Mouse (Mus musculus): ENCODE results near the gene Rinl. TPM values are rescaled to one million over a fixed set of nuclear protein-coding genes. Genes with fewer than 3 reads are reported as not detected.

Gene Rinl
- 2.8 and 3.5 TPM in 2 replicates for polyA plus RNA-seq (2012; rRNA removed)

DNA sequence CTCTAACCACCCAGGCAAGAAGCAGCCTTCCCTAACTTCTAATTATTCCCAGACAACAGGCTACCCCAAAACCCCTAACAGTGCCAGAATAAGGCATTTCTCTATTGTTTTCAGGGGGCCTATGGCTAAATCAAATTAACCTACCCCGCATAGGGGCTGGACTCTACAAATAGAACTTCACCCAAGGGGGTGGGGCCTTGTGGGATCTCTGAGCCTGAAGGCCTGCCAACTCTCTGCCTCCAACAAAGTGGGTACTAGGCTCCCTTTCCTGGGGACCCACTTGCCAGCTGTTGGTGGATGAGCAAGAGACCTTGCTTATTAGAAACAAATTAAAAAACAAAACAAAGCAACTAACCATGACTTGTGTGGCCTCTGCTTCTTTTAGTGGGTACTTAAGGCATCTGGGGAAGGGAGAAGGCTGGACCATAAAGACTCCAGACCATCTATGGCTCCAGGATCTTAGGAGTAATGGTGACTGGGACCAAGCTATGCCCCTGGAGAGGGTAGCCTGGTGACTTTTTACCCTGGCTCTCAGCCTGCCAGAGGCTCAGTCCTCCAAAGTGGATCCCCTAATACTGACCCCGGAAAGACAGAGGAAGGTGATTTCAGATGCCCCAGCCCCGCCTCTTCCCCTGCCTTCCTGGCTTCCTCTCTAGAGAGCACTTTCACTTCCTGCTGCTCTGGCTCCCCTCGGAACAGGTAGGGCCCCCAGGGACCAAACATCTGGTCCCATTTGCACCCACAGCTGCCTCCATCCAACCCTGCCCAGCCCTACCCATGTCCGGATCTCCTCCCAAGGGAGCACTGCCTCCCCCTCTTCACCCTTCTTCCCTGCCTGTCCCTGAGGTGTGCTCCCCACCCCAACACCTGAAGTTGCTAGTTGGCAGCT is at the start of gene Rinl:
Gene Rinl, plus strand, starts transcription at position 663 of the 889 bp plus-strand sequence.

DNA sequence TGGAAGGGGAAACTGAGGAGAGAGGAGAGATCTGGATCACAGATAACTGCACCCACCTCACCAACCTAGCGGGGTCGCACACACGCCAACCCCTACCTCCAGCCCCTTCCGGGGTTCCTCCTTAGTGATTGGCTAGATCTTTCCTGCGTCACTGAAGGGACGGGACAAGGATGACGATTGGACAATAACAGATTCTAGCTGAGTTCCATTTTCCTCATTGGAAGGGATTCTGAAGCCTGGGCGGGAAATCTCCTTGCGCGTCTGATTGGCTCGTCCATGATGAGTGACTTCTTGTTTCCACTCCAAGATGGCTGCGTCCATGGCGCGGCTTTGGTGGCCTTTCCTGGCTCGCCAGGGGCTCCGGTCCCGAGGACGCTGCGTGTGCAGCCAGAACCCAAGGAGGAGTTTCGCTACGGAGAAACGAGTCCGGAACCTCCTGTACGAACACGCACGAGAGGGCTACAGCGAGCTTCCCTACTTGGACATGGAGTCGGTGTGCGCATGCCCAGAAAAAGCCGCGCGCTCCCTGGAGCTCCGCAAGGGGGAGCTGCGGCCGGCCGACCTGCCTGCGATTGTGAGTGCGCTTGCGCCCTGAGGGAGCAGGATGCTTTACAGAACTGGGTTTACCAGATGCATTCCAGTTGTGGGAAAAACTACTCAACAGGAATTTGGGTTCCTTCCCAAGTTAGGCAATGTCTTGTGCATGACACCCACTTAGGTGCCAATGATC is 46.9 kb upstream of the Rinl start, which contains the start of the genes Mrps12 and Sars2:
Gene Mrps12, minus strand, starts transcription at position 112 of the 730 bp plus-strand sequence.
Gene Sars2, plus strand, starts transcription at position 284 of the 730 bp plus-strand sequence.

DNA sequence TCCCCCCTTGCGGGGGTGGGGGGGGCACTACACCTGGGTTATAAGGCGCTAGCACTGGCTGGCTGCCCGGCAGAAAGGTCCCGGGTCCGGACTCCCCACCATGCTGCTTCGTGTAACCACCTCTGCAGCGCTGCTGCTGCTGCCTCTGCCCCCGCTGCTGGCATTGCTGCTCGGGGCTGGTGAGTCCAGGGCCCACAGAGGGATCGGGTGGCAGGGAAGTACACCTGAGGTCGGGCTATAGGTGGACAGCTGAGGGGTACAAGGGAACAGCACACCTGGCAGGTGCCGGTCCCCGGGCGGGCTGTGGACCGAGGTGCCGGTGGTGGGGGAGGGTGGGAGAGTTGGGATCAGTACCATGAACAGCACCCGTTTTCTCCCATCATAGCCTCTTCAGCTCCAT is 32.7 kb upstream of the Rinl start, which contains the start of gene Ccer2:
Gene Ccer2, plus strand, starts transcription at position 96 of the 400 bp plus-strand sequence.

DNA sequence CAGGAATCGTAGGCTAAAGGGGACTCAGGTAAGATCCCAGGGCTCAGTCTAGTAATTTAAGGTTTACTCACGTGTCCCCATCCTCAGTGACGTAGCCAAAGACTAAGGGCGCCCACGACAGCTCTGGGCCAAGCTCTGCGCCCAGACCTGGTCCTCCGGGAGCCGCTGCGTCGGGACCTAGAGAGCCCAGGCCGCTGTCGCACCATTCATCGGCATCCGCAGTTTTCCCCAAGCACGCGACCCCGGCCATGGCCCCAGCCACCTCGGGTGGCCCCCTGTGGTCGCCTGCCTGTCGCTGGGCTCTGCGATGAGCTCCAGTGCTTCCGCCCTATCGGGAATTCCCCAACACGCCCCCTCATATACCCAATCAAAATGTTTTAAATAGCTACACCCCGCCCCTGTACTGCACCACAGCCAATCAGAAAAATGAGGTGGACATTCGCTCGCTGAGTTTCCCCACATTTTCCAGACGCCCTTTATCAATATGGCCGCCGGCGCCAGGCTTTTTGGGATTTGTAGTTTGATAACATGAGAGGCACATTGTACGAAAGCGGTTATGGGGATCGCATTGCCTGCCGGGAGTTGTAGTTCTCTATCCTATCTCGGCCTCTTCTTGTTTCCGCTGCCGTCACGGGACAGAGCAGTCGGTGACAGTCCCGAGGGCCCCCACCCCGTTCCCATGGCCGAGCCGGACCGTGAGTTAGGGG is 22.4 kb upstream of the Rinl start, which contains the start of gene Sirt2:
Gene Sirt2, plus strand, starts transcription at position 563 of the 707 bp plus-strand sequence.

DNA sequence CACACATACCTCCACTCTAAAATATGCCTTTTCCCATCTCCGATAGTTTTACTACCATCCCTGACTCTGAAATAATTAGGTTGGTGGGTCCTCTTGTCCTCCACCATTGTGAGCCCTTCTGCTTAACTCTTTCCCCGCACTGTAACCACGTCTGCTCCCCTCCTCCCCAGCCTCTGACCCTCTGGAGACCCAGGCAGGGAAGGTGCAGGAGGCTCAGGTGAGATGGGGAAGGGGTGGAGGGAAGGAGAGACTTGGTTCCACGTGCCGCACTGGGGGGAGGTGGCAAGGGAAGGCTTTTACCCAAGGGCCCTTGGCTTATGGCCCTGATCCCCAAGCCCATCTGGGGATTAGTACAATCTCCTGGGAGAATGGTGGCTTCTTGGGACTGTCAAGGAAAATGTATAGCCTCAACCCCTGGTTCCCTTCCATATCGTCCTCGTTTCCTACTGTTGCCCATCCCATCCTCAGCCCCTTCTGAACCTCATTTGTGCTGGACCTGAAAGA is 21.3 kb upstream of the Rinl start, which contains the start of gene Nfkbib:
Gene Nfkbib, minus strand, starts transcription at position 51 of the 504 bp plus-strand sequence.

DNA sequence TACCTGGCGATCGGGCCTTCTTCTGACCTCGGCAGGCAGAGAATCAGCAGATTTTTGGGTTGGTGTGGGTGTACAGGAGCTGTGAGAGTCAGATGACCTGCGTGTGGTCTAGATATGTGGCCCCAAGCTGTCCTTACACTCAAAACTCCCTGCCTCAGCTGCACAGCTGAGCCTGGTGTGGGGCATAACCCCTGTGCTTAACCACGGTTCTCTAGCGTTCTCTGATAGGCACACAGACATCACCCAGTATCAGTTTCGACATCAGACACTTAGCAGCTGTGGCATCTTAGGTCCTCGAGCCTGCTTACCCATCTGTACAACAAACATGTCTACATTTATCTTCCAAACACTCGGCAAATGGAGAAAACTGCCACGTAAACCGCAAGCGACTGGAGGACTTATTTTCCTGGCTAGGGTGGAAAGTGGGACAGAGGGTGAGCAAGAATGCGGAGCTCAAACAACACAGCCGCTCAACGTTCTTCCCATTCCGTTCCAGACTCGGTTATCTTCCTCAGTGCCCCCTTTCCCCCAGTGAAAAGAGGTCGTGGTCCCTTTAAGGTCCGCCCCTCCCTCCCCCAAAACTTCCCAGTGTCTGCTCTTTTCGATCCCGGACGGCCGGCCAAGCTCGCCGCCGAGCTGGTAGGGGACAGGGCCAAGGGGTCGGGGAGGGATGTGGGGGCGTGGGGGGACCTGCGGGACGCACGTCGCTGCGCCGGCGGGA is 19.6 kb downstream of the Rinl start, which contains the start of gene Hnrnpl:
Gene Hnrnpl, plus strand, starts transcription at position 321 of the 721 bp plus-strand sequence.

DNA sequence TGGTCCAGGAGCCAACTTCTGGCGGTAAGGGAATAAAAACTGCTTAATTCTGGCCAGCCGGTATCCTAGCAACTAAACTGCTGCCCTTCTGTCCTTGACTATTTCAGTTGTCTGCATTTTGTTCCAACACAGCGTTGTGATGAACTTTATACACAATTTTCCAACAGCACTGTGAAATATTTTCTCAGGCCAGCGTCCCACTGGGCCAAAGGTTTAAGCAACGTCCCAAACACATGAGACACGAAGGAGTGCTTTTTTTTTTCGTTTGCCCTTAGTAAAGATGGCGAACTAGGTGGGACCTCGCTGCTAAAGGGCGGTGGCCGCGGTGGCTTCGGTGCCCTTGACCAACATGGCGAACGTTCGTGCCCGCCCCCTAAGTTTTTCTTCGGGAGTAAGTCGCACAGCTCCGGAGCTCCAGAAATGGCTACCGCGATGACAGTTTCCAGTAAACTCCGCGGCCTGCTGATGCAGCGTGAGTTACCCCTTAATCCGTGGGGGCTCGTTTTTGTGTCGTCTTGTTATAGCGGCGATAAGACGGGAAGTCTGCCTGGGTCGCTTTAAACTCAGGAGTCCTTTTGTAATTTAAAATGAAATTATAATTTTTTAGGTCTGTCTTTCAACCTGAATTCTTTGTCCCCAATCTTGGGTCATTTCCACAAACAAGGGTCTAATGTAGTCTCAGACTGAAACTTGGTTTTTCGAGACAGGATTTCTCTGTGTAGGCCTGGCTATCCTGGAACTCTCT is 36.3 kb downstream of the Rinl start, which contains the start of gene Ech1:
Gene Ech1, plus strand, starts transcription at position 277 of the 745 bp plus-strand sequence.

DNA sequence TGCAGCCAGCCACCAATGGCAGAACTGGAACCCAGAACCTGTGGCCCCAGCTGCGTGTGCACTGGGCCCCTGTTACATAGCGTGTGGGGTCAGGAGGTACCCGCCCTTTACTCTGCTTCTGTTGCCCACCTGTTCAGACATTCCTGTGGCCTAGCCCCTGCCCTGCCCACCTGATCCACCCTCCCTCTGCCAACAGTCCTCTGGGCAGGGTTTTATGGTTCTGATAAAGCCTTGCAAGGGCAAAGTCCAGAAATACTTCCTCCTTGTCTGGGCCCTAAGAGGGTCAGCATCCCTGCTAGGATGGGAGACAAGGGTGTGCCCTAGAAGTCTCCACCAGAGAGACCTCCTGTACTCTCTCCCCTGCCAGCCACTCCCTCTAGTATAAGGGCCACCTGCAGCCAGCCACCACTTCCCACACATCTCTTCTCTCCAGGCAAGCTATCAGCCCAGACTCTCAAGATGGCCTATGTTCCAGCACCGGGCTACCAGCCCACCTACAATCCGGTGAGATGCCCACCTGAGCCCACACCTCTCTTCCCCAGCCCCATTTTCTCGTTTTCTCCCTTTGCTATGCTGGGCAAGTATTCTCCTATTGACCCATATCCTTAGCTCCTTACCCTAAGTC is 45.1 kb downstream of the Rinl start, which contains the start of gene Lgals4:
Gene Lgals4, plus strand, starts transcription at position 132 of the 625 bp plus-strand sequence.

Other genes starting within 250 kb of the Rinl start
- 4,353 and 7,367 TPM in 2 replicates for gene Sycn, start 248.1 kb upstream of the Rinl start, polyA plus RNA-seq (2012; rRNA removed)
- gene Nccrp1, start 241.7 kb upstream of the Rinl start, polyA plus RNA-seq (2012; rRNA removed) = 4.8 and 11.5 TPM in 2 replicates
- gene Samd4b, start 190.8 kb upstream of the Rinl start, polyA plus RNA-seq (2012; rRNA removed) = 99.8 and 116 TPM in 2 replicates
- gene Pak4, start 190.8 kb upstream of the Rinl start, polyA plus RNA-seq (2012; rRNA removed) = 106 and 117 TPM in 2 replicates
- gene Acp7, start 157.6 kb upstream of the Rinl start, polyA plus RNA-seq (2012; rRNA removed) = not detected in 2 replicates
- 5.7 and 6.3 TPM in 2 replicates for gene Fbxo27, start 96.1 kb upstream of the Rinl start, polyA plus RNA-seq (2012; rRNA removed)
- gene Fbxo17, start 72.2 kb upstream of the Rinl start, polyA plus RNA-seq (2012; rRNA removed) = 3.8 and 5.6 TPM in 2 replicates
- 99.3 and 121 TPM in 2 replicates for gene Mrps12, start 47.1 kb upstream of the Rinl start, polyA plus RNA-seq (2012; rRNA removed)
- gene Sars2, start 47.0 kb upstream of the Rinl start, polyA plus RNA-seq (2012; rRNA removed) = 24.4 and 27.2 TPM in 2 replicates
- gene Ccer2, start 32.8 kb upstream of the Rinl start, polyA plus RNA-seq (2012; rRNA removed) = 0.10 TPM in 1 of 2 replicates, not detected in the other
- gene Sirt2, start 22.2 kb upstream of the Rinl start, polyA plus RNA-seq (2012; rRNA removed) = 56.6 and 62.7 TPM in 2 replicates
- gene Nfkbib, start 21.5 kb upstream of the Rinl start, polyA plus RNA-seq (2012; rRNA removed) = 77.5 and 94.6 TPM in 2 replicates
- 164 and 188 TPM in 2 replicates for gene Hnrnpl, start 19.6 kb downstream of the Rinl start, polyA plus RNA-seq (2012; rRNA removed)
- 328 and 330 TPM in 2 replicates for gene Ech1, start 36.2 kb downstream of the Rinl start, polyA plus RNA-seq (2012; rRNA removed)
- gene Lgals4, start 44.9 kb downstream of the Rinl start, polyA plus RNA-seq (2012; rRNA removed) = 3,828 and 4,206 TPM in 2 replicates
- gene Lgals7, start 74.9 kb downstream of the Rinl start, polyA plus RNA-seq (2012; rRNA removed) = 0.43 and 1.5 TPM in 2 replicates
- 0.58 and 0.71 TPM in 2 replicates for gene Capn12, start 92.5 kb downstream of the Rinl start, polyA plus RNA-seq (2012; rRNA removed)
- gene Actn4, start 173.4 kb downstream of the Rinl start, polyA plus RNA-seq (2012; rRNA removed) = 736 and 739 TPM in 2 replicates
- gene Eif3k, start 192.9 kb downstream of the Rinl start, polyA plus RNA-seq (2012; rRNA removed) = 191 and 246 TPM in 2 replicates
- 8.9 and 10.3 TPM in 2 replicates for gene Map4k1, start 193.1 kb downstream of the Rinl start, polyA plus RNA-seq (2012; rRNA removed)